Mouse (Mus musculus): Measurements from ENCODE around the gene Hist2h2aa2.
"Not testable (repeated sequence)": the region's sequence is repeated elsewhere in the genome, so short reads cannot be mapped to it uniquely, and the experiment has no call there.

The Hist2h2aa2 gene

GRCm38 (mm10) chr3:96239949-96240798 is at the start of gene Hist2h2aa2:
TSS of gene Hist2h2aa2 (minus strand) at chr3:96240276.
- DNase-seq (ENCODE audit: low spot score in 2 of 2) = peak; percentile 99

- DNase-seq (ENCODE audit: low spot score in 2 of 2) = no peak
Observed at GRCm38 (mm10) chr3:96289201-96289600, 49.1 kb upstream of the Hist2h2aa2 start.

- not testable (repeated sequence) for DNase-seq (ENCODE audit: low spot score in 2 of 2)
Observed at GRCm38 (mm10) chr3:96287334-96287733, 47.3 kb upstream of the Hist2h2aa2 start.

GRCm38 (mm10) chr3:96284457-96284856 is 44.4 kb upstream of the Hist2h2aa2 start:
- no peak for DNase-seq (ENCODE audit: low spot score in 2 of 2)

- no peak for DNase-seq (ENCODE audit: low spot score in 2 of 2)
Observed at GRCm38 (mm10) chr3:96280660-96281059, 40.6 kb upstream of the Hist2h2aa2 start.

- peak; percentile 95 to 98 for DNase-seq (ENCODE audit: low spot score in 2 of 2)
Observed at GRCm38 (mm10) chr3:96277800-96278624, 37.9 kb upstream of the Hist2h2aa2 start.

DNA sequence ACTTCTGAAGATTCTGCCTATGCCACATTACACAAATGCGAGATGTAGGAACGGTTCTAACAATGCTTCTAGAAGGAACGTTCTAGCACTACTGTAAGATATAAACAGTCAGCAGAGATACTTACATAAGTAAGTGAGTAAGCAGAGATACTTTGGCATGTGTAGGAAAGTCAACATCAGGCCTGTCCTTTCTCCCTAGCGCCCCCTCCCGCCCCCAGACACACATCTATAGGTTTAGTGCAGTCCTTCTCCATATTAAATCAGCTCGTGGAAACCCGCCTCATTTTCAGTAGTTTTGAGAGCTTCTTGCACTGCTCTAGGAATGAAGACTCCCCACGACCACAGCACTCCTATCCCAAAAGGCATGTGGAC is 37.3 kb upstream of the Hist2h2aa2 start:
- DNase-seq (ENCODE audit: low spot score in 2 of 2) = peak; percentile 84 to 92

- DNase-seq (ENCODE audit: low spot score in 2 of 2) = peak in 1 of 2 experiments; percentile 28
Observed at GRCm38 (mm10) chr3:96273591-96274465, 33.8 kb upstream of the Hist2h2aa2 start.

DNA sequence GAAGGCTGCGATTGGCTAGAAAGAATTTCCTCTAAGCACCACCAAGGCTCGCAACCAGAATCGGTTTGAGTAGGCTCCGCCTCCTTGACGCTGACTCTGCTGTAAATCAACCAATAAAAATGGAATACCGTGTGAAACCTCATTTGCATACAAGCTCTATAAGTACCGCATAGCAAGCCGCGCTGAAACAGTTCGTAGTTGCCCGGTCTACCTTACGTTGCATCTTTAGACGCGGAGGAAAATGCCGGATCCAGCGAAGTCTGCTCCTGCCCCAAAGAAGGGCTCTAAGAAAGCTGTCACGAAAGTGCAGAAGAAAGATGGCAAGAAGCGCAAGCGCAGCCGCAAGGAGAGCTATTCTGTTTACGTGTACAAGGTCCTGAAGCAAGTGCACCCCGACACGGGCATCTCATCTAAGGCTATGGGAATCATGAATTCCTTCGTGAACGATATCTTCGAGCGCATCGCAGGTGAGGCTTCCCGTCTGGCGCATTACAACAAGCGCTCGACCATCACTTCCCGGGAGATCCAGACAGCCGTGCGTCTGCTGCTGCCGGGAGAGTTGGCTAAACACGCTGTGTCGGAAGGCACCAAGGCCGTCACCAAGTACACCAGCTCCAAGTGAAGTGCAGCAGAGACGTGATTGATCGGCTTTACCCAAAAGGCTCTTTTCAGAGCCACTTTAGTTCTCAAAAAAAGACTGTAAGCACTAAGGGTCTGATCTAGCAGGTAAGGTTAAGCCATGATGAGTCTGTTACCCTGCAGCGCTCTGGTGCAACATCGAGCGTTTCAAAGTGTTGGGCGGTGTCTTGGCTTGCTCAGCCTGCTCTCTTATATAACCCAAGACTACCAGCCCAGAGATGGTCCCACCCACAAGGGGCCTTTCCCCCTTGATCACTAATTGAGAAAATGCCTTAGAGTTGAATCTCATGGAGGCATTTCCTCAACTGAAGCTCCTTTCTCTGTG is 29.7 kb upstream of the Hist2h2aa2 start, which contains the start of gene Hist2h2bb:
Gene Hist2h2bb (plus strand): TSS at position 242 of the 964 bp plus-strand sequence.
- DNase-seq (ENCODE audit: low spot score in 2 of 2) = peak; percentile 92 to 96

- peak; percentile 48 to 81 for DNase-seq (ENCODE audit: low spot score in 2 of 2)
Observed at GRCm38 (mm10) chr3:96268776-96269378, 28.8 kb upstream of the Hist2h2aa2 start.

DNA sequence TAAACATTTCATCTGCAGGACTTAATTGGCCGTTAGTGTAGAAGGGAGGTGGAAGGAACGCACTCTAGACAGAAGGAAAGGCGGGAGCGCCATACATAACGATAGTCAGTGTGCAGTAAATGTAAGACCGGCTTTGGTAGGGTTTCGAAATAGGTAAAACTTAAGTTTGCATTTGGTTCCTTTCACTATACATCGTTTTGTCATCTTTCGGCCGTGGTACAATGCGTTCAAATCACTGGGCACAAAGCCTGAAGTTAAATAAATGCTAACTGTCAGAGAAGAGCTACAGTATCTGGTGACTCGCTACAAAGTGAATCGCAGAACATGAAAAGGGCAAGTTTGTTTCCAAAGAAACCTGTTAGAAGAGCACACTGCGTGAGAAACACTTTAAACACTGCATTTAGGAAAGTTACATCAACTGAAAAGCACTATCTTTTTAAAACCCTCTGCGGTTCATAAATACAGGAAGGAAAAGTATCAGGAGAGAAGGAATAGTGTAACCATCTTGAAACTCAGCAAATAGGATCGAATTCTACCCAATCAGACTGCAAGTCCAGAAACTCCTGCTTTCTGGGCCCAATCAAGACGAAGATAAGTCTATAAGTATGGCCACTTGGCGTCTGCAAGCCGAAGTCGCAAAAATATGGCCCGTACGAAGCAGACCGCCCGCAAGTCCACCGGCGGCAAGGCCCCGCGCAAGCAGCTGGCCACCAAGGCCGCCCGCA is 28.1 kb upstream of the Hist2h2aa2 start, which contains the start of gene Hist2h3b:
Gene Hist2h3b (plus strand): TSS at position 604 of the 725 bp plus-strand sequence.
- DNase-seq (ENCODE audit: low spot score in 2 of 2) = peak; percentile 89 to 96

DNA sequence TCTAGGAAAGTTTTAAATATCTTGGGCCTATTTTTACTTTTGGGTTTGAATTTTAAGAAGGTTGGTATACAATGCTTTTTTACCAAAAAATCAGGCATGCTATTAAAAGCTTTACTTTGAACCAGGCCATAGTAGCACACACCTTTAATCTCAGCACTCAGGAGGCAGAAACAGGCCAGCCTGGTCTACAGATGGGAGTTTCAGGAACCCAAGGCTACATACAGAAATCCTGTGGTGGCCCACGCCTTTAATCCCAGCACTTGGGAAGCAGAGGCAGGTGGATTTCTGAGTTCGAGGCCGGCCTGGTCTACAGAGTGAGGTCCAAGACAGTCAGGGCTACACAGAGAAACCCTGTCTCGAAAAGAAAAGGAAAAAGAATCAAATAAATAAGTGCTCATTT is 27.5 kb upstream of the Hist2h2aa2 start:
- DNase-seq (ENCODE audit: low spot score in 2 of 2) = no peak

GRCm38 (mm10) chr3:96266132-96266710 is 26.1 kb upstream of the Hist2h2aa2 start:
- no peak for DNase-seq (ENCODE audit: low spot score in 2 of 2)

DNA sequence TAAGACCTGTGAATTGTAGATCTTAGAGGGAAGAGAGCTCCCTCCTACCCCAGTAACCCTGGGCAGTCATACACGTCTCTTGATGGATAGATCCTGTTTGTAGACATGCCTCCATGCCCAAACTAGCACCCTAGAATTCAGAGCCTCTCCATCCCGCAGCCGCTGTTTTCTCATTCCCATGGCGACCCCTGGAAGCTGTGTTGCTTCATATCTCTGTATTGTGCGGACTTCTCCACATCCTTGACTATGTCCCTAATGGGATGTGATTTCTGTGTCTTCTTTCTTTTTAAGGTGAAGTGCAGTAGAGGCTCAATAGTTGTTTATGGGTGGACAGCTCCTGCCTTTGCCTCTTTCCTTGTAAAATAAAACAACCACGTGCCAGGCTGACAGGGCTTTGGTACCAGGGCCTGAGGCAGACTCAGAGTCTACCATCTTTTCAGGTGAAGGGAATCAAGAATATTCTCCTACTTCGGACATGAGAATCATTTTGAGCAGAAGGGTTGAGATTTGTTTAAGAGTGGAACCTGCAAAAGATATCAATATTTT is 24.4 kb upstream of the Hist2h2aa2 start:
- DNase-seq (ENCODE audit: low spot score in 2 of 2) = peak in 1 of 2 experiments; percentile 67

GRCm38 (mm10) chr3:96263558-96264403 is 23.7 kb upstream of the Hist2h2aa2 start:
- DNase-seq (ENCODE audit: low spot score in 2 of 2) = peak; percentile 54 to 81

DNA sequence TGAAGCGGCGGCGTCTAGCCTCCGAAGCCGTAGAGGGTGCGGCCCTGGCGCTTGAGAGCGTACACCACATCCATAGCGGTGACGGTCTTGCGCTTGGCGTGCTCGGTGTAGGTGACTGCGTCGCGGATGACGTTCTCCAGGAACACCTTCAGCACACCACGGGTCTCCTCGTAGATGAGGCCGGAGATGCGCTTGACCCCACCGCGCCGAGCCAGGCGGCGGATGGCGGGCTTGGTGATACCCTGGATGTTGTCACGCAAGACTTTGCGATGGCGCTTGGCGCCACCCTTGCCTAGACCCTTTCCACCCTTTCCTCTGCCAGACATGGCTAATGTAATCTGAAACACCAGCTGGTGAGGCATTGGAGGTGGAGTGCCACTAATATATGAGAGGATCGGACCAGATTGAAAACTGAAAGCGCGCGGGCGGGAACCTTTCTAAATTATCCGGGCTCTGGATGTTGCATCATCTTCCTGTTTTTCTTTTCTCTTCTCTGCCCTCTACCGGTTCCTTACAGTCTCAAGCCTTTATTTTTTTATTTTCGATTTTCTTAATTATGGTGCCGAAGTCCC is 23.0 kb upstream of the Hist2h2aa2 start, which contains the start of gene Hist2h4:
Gene Hist2h4 (minus strand): TSS at position 333 of the 572 bp plus-strand sequence.
- DNase-seq (ENCODE audit: low spot score in 2 of 2) = peak; percentile 96 to 98

Measured in spleen, postnatal 4 days (tissue).